Mouse (Mus musculus) heart, embryonic 13.5 days (tissue): Measurements from ENCODE around the gene Spire2. TPM values are rescaled to one million over a fixed set of nuclear protein-coding genes. Genes with fewer than 3 reads are reported as not detected.

Experiments used
- ATAC-seq: fragments of 200-750 bp; cut with Nextera tagmentation; 2 replicates; pipeline ENCODE4 v1.8.0; 2017; ENCODE audit warnings: moderate TSS enrichment; ENCODE audit not compliant: insufficient number of reproducible peaks, low FRiP score, low TSS enrichment; ENCODE audit errors: extremely low read depth
- H3K27ac ChIP-seq: fragments of 300-500 bp; sonication (generic); replicated peaks from 2 replicates; pipeline ENCODE4 v1.5.1; 2015; ENCODE audit warnings: moderate library complexity, mild to moderate bottlenecking, inconsistent platforms
- H3K27me3 ChIP-seq: fragments of 300-500 bp; sonication (generic); replicated peaks from 2 replicates; pipeline ENCODE4 v1.6.1; 2015; ENCODE audit warnings: mild to moderate bottlenecking, inconsistent platforms
- H3K36me3 ChIP-seq: fragments of 300-500 bp; sonication (generic); 2 replicates; pipeline ENCODE4 v1.6.1; 2015; ENCODE audit warnings: mild to moderate bottlenecking, inconsistent platforms
- H3K4me1 ChIP-seq: fragments of 300-500 bp; sonication (generic); 2 replicates; pipeline ENCODE4 v1.6.1; 2015; ENCODE audit warnings: inconsistent platforms
- H3K4me2 ChIP-seq: fragments of 300-500 bp; sonication (generic); 2 replicates; pipeline ENCODE4 v1.6.1; 2015; ENCODE audit warnings: inconsistent platforms, mild to moderate bottlenecking, moderate library complexity
- H3K4me3 ChIP-seq: fragments of 300-500 bp; sonication (generic); 2 replicates; pipeline ENCODE4 v1.5.1; 2015; ENCODE audit warnings: moderate library complexity, mild to moderate bottlenecking, inconsistent platforms
- H3K9ac ChIP-seq: fragments of 300-500 bp; sonication (generic); 2 replicates; pipeline ENCODE4 v1.6.1; 2015; ENCODE audit warnings: inconsistent platforms, mild to moderate bottlenecking, moderate library complexity
- H3K9me3 ChIP-seq: fragments of 300-500 bp; sonication (generic); 2 replicates; pipeline ENCODE4 v1.6.1; 2016; ENCODE audit warnings: inconsistent platforms
- WGBS: fragments of 180-500 bp; shearing (Covaris S2); methylation state at CpG from one replicate; pipeline ENCODE4 v1.1.7; 2015; ENCODE audit warnings: mixed read lengths; 5-methylcytosine and 5-hydroxymethylcytosine counted together
- polyA plus RNA-seq: library from polyadenylated mRNA; unstranded; fragments of >200 nt; fragmentation: Nextera tagmentation; extraction: Ambion mirVana; gene quantifications from 2 replicates; pipeline ENCODE4 v1.2.1, GENCODE M21; 2015

The Spire2 gene
- polyA plus RNA-seq, 1 experiment from 2014 or later = 1.1 TPM

DNA sequence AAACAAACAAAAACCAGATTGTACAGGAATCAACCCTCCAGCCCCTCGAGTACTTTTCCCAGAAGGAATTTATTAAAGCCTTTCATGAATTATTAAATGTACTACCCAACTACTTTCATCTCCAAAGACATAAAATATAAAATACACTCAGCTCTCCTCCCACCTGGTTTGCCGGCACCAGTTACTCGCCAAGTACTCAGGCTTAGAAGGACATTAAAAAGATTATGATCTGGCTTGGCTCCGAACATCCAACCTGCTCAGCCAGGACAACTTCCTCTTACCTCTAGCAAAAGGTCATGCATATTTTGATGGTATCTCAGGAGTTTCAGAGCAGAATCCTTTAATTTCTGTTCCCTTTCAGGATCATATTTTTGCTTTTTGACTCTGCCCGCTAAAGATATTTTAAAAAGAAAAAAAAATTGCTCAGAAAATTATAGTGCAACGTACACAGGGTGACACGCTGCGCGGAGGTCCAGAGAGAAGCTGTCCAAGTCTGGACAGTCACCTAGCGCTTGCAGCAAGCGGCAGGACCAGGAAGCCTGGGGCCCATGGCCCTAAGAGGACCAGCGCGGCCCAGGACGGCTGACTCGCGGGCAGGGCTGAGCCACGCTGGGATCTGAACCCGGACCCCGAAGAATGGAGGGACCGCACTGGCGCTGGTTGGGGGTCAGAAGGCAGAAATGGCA lies 14.6 kb upstream of the Spire2 start:
- peak; percentile 69 for ATAC-seq
- Histone ChIP-seq H3K36me3 (peaks cover 3% of the 10 kb centered on the region; the same call in 1 of the 2 replicates), H3K9ac (peak overlapping the region; percentile 83), H3K27me3 (0 out of 2 replicates have a peak, but pooled peaks cover 9% of the 10 kb centered on the region), H3K4me2 (peak overlapping the region; percentile 79), H3K9me3 (no peaks in the 10 kb centered on the region), H3K4me1 (peaks cover 18% of the 10 kb centered on the region), H3K4me3 (peak overlapping the region; percentile 66), H3K27ac (no peak overlapping the region)
- WGBS = 6% methylated on average over 21 of the region's 21 CpGs

DNA sequence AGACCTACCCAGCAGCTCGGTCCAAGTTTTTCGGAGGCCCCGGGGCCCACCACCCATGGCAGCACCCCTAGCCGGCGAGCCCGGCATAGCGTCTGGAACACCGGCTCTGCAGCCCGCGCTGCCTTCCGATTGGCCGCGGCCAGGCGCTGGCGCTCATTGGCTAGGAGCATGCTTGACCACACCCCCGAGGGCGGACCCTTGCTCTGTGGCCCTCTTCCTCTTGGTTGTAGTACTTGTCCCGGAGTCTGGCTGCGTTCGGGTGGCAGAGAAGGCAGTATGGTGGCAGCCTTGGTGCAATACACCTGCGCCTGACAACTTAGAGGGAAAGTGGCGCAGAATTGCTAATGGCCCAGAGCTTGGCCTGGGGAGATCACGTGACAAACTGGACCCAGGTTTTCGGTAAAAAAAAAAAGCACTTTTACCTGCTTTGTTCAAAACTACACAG lies 14.0 kb upstream of the Spire2 start, which contains the start of gene Fanca:
Gene Fanca (minus strand): TSS at position 110 of the 445 bp plus-strand sequence.
- WGBS = under 1% methylated on average over 24 of the region's 24 CpGs
- Histone ChIP-seq H3K27ac (0 out of 2 replicates have a peak within 1 kb of the TSS, but pooled peaks have one; percentile 21), H3K4me2 (peak within 1 kb of the TSS; percentile 79)

DNA sequence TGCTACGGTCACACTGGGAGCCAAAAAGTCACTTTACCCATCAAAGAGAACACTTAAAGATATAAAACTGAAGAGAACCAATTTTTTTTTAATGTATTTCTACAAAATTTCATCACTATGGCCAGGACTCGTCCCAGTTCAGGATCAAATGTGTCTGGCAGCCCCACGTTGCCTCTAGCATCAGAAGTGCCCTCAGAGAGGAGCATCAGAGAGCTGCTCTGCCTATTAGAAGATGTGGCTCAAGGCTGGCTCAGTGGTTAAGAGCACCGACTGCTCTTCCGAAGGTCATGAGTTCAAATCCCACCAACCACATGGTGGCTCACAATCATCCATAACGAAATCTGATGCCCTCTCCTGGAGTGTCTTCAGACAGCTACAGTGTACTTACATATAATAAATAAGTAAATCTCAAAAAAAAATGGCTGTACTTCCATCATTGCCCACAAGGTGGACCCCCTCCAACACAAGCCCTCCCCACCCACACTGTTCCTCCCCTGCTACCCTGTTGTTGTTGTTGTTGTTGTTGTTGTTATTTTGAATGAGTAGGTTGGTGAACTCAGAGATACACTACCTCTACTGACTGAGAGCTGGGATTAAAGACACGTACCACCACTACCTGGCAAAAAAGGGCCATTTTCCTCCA lies 12.9 kb upstream of the Spire2 start:
- H3K9ac ChIP-seq = no peak overlapping the region
- no peak overlapping the region for H3K27ac ChIP-seq
- H3K9me3 ChIP-seq = no peaks in the 10 kb centered on the region
- H3K4me3 ChIP-seq = no peak overlapping the region
- H3K4me1 ChIP-seq = peaks cover 18% of the 10 kb centered on the region
- H3K4me2 ChIP-seq = peak overlapping the region; percentile 79
- 0 out of 2 replicates have a peak, but pooled peaks cover 9% of the 10 kb centered on the region for H3K27me3 ChIP-seq
- 19% methylated on average over 7 of the region's 7 CpGs for WGBS
- ATAC-seq = no peak
- H3K36me3 ChIP-seq = no peaks in the 10 kb centered on the region

More for the DNA sequence above, 14.0 kb upstream of the Spire2 start, which contains the start of gene Fanca:
- ATAC-seq = peak; percentile 97
- H3K36me3 ChIP-seq = no peaks in the 10 kb centered on the region
- peaks cover 18% of the 10 kb centered on the region for H3K4me1 ChIP-seq
- H3K9ac ChIP-seq = peak within 1 kb of the TSS; percentile 83
- H3K27me3 ChIP-seq = 0 out of 2 replicates have a peak, but pooled peaks cover 9% of the 10 kb centered on the region
- H3K9me3 ChIP-seq = no peaks in the 10 kb centered on the region
- peak within 1 kb of the TSS; percentile 66 for H3K4me3 ChIP-seq

DNA sequence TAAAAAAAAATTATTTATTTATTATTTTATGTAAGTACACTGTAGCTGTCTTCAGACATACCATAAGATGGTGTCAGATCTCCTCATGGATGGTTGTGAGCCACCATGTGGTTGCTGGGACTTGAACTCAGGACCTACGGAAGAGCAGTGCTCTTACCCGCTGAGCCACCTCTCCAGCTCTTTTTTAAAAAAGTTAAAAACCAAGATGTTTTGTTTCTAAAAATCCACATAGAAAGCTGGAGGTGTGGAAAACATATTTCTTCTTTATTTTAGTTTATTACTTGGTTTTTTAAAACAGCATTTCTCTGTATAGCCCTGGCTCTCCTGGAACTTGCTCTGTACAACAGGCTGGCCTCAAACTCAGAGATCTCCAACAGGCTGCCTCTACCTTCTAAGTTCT lies 4.0 kb upstream of the Spire2 start:
- no peak overlapping the region for H3K9ac ChIP-seq
- H3K36me3 ChIP-seq = no peaks in the 10 kb centered on the region
- peaks cover 20% of the 10 kb centered on the region for H3K27me3 ChIP-seq
- 88% methylated on average over 2 of the region's 2 CpGs for WGBS
- no peak overlapping the region for H3K4me2 ChIP-seq
- H3K4me3 ChIP-seq = no peak overlapping the region
- no peak overlapping the region for H3K27ac ChIP-seq
- no peaks in the 10 kb centered on the region for H3K9me3 ChIP-seq
- no peak for ATAC-seq
- peaks cover 30% of the 10 kb centered on the region for H3K4me1 ChIP-seq

DNA sequence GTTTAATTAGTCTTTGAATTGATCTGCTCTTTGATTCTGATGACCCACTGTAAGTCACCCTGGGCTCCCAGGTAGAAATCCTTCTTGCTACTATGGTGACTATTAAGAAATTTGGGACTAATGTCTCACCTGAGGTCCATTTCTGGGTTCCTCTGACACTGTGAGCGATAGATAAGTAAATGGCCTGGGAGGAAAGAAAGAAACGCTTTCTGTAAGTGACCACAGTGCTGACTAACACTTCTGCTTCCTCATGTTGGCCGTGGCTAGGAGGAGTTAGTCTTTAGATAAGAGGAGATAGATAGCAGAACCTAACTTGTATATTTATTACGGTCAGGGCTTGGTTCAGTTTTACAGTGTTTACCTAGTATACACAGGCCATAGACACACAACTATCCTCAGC lies 3.2 kb upstream of the Spire2 start:
- H3K9me3 ChIP-seq = no peaks in the 10 kb centered on the region
- H3K27me3 ChIP-seq = peaks cover 28% of the 10 kb centered on the region
- H3K4me1 ChIP-seq = peaks cover 38% of the 10 kb centered on the region
- H3K4me2 ChIP-seq = no peak overlapping the region
- ATAC-seq = no peak
- no peak overlapping the region for H3K27ac ChIP-seq
- no peak overlapping the region for H3K4me3 ChIP-seq
- H3K9ac ChIP-seq = no peak overlapping the region
- WGBS = 46% methylated on average over 4 of the region's 4 CpGs
- H3K36me3 ChIP-seq = no peaks in the 10 kb centered on the region

DNA sequence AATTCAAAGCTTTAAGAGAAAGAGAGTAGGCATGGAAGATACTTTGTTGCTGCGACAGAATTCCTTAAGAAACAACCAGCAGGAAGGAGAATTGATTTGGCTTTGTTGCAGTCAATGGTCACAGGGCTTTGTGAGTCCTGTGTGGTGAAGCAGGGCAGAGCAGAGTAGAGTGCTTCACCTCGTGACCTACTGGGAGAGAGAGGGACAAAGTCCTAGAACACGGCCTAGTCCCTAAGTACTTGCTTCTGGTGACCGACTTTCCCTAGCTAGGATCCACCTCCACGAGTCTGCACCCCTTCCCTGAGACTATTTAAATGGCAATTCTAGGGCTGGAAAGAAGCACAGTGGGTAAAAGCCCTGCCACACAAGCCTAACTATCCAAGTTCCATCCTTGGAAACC lies 2.6 kb upstream of the Spire2 start:
- no peaks in the 10 kb centered on the region for H3K36me3 ChIP-seq
- ATAC-seq = no peak
- H3K4me2 ChIP-seq = no peak overlapping the region
- no peak overlapping the region for H3K4me3 ChIP-seq
- H3K27ac ChIP-seq = no peak overlapping the region
- 73% methylated on average over 5 of the region's 5 CpGs for WGBS
- peaks cover 33% of the 10 kb centered on the region for H3K27me3 ChIP-seq
- H3K9ac ChIP-seq = no peak overlapping the region
- H3K4me1 ChIP-seq = peaks cover 40% of the 10 kb centered on the region
- no peaks in the 10 kb centered on the region for H3K9me3 ChIP-seq

DNA sequence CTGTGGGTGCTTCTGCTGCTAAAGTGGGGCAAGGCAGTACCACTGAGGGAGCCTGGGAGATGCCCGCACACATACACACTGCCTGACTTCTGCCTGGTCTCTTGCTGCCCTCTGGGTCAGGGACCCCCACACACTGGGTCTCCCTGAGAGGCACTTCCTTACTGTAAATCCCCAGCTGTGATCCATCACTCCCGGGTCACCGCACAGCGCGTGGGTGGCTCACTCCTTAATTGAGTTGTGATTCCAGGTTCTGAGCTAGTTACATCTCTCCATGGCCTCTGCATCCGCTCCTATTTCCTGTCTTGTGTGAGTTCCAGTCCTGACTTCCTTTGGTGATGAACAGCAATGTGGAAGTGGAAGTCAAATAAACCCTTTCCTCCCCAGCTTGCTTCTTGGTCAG lies 1.8 kb upstream of the Spire2 start:
- Histone ChIP-seq H3K27ac (no peak overlapping the region), H3K4me2 (no peak overlapping the region), H3K27me3 (peaks cover 36% of the 10 kb centered on the region), H3K4me1 (peaks cover 40% of the 10 kb centered on the region), H3K4me3 (no peak overlapping the region), H3K9me3 (no peaks in the 10 kb centered on the region), H3K9ac (no peak overlapping the region), H3K36me3 (no peaks in the 10 kb centered on the region)
- ATAC-seq = no peak
- 55% methylated on average over 6 of the region's 6 CpGs for whole genome bisulfite sequencing

DNA sequence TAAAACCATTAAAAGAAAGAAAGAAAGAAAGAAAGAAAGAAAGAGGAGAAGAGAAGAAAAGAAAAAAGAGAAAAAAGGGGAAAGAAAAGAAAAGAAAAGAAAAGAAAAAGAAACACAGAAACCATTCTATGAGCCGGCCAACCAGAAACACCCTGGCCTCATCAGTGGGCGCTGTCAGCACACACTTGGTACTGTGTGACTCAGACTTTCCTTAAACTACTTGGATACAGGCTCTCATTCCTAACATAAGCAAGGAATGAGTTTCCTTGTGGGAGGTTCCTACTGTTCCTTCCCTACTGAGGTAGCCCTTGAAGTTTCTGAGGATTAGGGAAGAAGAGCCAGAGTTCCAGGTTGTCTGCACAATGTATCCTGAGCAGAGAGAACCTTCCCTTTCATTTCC lies 1.2 kb upstream of the Spire2 start:
- ATAC-seq = no peak
- Histone ChIP-seq H3K4me2 (no peak overlapping the region), H3K9ac (no peak overlapping the region), H3K4me3 (no peak overlapping the region), H3K27ac (no peak overlapping the region; the same call in 1 of the 2 replicates), H3K4me1 (peaks cover 40% of the 10 kb centered on the region), H3K36me3 (no peaks in the 10 kb centered on the region), H3K27me3 (peaks cover 38% of the 10 kb centered on the region), H3K9me3 (no peaks in the 10 kb centered on the region)
- WGBS = 44% methylated on average over 2 of the region's 2 CpGs

DNA sequence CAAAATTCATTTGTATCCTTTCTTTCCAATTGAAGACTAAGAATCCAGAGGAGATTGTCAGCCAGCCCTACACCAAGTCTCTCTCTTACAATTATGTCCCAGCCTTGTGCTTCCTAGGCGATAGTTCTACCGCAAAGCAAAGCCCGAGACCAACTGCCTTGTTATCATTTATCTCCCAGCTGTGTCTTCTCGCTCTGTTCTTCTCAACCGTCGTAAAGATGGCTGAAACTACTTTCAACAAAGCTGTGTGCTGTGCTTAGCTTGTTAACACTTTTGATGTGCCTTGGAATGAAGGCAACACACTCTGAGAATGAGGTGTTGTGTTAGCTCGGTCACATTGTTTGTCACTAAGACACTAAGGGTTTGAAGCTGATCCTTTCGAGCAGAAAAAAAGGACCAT lies 703 bp upstream of the Spire2 start:
- Histone ChIP-seq H3K36me3 (no peaks in the 10 kb centered on the region), H3K4me1 (peaks cover 40% of the 10 kb centered on the region), H3K27ac (peak overlapping the region; percentile 25), H3K9ac (no peak overlapping the region), H3K4me2 (peak overlapping the region; percentile 92), H3K9me3 (no peaks in the 10 kb centered on the region), H3K27me3 (peaks cover 35% of the 10 kb centered on the region), H3K4me3 (peak overlapping the region; percentile 67)
- no peak for ATAC-seq
- 23% methylated on average over 8 of the region's 8 CpGs for WGBS

DNA sequence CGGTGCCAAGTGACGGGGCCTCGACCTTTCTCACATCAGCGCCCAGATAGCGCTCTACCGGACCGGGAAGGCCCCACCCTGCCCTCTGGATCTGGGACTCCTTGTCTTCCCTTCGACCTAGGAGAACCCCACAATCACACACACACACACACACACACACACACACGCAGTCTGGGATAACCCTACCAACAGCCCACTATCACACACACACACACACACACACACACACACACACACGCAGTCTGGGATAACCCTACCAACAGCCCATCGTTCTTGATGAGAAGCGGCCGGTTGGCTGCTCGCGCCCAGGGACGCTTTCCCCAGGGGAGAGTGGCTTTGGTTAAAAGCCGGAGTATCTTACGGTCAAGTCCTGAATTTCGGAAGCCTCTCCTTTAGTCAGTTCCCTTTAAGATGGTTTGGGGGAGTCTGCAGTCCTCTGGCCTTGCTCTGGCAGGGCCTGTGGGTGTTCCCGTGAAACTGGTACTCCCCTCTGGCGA lies 626 bp downstream of the Spire2 start:
- ATAC-seq = 0 out of 2 replicates have a peak, but pooled peaks have one; percentile 2

DNA sequence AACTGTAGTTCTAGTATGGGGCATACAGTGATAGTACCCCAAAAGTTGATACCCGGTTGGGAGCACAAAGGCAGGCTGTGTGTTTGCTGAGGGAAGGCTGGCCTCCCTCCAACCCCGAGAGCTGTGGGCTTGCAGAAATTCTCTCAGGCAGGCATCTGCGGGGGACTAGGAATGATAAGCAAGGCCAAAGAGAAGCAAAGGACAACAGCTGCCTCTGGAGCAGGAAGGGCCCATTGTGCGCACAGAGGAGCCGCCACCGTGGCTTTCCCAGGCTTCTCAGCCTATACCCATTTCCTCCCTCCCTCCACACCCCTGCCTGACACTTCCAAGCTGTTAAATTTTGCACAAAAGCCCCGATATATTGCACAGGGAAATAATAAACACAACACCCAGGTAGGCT lies 1.4 kb downstream of the Spire2 start:
- Histone ChIP-seq H3K27me3 (peaks cover 35% of the 10 kb centered on the region), H3K36me3 (no peaks in the 10 kb centered on the region), H3K27ac (peak overlapping the region; percentile 43; the same call in 1 of the 2 replicates), H3K4me2 (peak overlapping the region; percentile 92), H3K9me3 (no peaks in the 10 kb centered on the region), H3K9ac (no peak overlapping the region), H3K4me1 (peaks cover 31% of the 10 kb centered on the region), H3K4me3 (peak overlapping the region; percentile 67; the same call in 1 of the 2 replicates)
- WGBS = 3% methylated on average over 7 of the region's 7 CpGs
- ATAC-seq = no peak

More for the DNA sequence above, 626 bp downstream of the Spire2 start:
- peak overlapping the region; percentile 74 for H3K9ac ChIP-seq
- peak overlapping the region; percentile 92 for H3K4me2 ChIP-seq
- no peaks in the 10 kb centered on the region for H3K9me3 ChIP-seq
- H3K4me1 ChIP-seq = peaks cover 31% of the 10 kb centered on the region
- no peaks in the 10 kb centered on the region for H3K36me3 ChIP-seq
- WGBS = 4% methylated on average over 15 of the region's 21 CpGs
- H3K27ac ChIP-seq = no peak overlapping the region
- H3K27me3 ChIP-seq = peaks cover 35% of the 10 kb centered on the region
- peak overlapping the region; percentile 67 for H3K4me3 ChIP-seq
